Mouse (Mus musculus) ES-E14 (cell line): Measurements from ENCODE around the gene Selenon. TPM values are rescaled to one million over a fixed set of nuclear protein-coding genes. Genes with fewer than 3 reads are reported as not detected.

Experiments used
- DNase-seq: peaks from one replicate; pipeline ENCODE4 v3.0.0-alpha.2; 2013; ENCODE audit warnings: low read depth, low spot score
- H3K27ac ChIP-seq: 2 replicates; pipeline ENCODE4 v1.5.1; 2012; ENCODE audit warnings: low read depth, mild to moderate bottlenecking, low read length, moderate library complexity, mixed read lengths; ENCODE audit not compliant: poor library complexity, insufficient read depth, severe bottlenecking
- H3K36me3 ChIP-seq: 2 replicates; pipeline ENCODE4 v1.6.1; 2012; ENCODE audit warnings: mild to moderate bottlenecking, low read length, moderate library complexity, mixed read lengths; ENCODE audit not compliant: control insufficient read depth, poor library complexity, insufficient read depth, severe bottlenecking
- H3K4me1 ChIP-seq, 2 experiments: fragments of 150-350 bp in 1 of 2; sonication (generic) in 1 of 2; 2 replicates each; pipeline ENCODE4 v1.6.1; 2012; ENCODE audit warnings: low read length in 2 of 2, mild to moderate bottlenecking in 1 of 2, mixed read lengths in 1 of 2; ENCODE audit not compliant: control insufficient read depth in 2 of 2, insufficient read depth in 2 of 2, poor library complexity in 1 of 2
- H3K4me3 ChIP-seq, 2 experiments: fragments of 150-350 bp in 1 of 2; sonication (generic) in 1 of 2; 2 replicates each; pipeline ENCODE4 v1.5.1; 2012; ENCODE audit warnings: low read length in 2 of 2, low read depth in 1 of 2, mild to moderate bottlenecking in 1 of 2, mixed read lengths in 1 of 2; ENCODE audit not compliant: insufficient read depth in 1 of 2, poor library complexity in 1 of 2, severe bottlenecking in 1 of 2
- H3K9ac ChIP-seq: 2 replicates; pipeline ENCODE4 v1.6.1; 2012; ENCODE audit warnings: low read depth, mild to moderate bottlenecking, low read length, mixed read lengths; ENCODE audit not compliant: poor library complexity, insufficient read depth, severe bottlenecking
- H3K9me3 ChIP-seq: fragments of 150-350 bp; sonication (generic); 2 replicates; pipeline ENCODE4 v1.6.1; 2012; ENCODE audit warnings: low read depth, mild to moderate bottlenecking, low read length; ENCODE audit not compliant: control insufficient read depth, insufficient read depth
- CHD2 ChIP-seq: IDR thresholded peaks from 2 replicates; pipeline ENCODE4 v1.6.1; 2014; ENCODE audit warnings: mild to moderate bottlenecking, low read depth, low read length, inconsistent platforms
- HCFC1 ChIP-seq: IDR thresholded peaks from 2 replicates; pipeline ENCODE4 v1.6.1; 2012; ENCODE audit warnings: low read length, inconsistent platforms, borderline replicate concordance; ENCODE audit not compliant: insufficient read depth
- MAFK ChIP-seq: IDR thresholded peaks from 2 replicates; pipeline ENCODE4 v1.6.1; 2014; ENCODE audit warnings: mild to moderate bottlenecking, low read depth, low read length, inconsistent platforms; ENCODE audit not compliant: insufficient read depth
- ZC3H11A ChIP-seq: IDR thresholded peaks from 2 replicates; pipeline ENCODE4 v1.6.1; 2012; ENCODE audit warnings: low read depth, mild to moderate bottlenecking, inconsistent platforms, low read length, borderline replicate concordance
- ZNF384 ChIP-seq: IDR thresholded peaks from 2 replicates; pipeline ENCODE4 v1.6.1; 2012; ENCODE audit warnings: low read depth, low read length, inconsistent platforms
- in situ Hi-C, 2 experiments: fragments of 600-800 bp; cut with MboI; formaldehyde crosslinking; loops; one replicate each; pipeline ENCODE4 v1.15.1; 2025; ENCODE audit warnings: low sequenced_read_pairs in 2 of 2, inconsistent platforms in 1 of 2; ENCODE audit not compliant: unreplicated experiment in 2 of 2
- total RNA-seq: library from RNA; depleted of rRNA; stranded (reverse); fragments of 300-350 nt; gene quantifications from 2 replicates; pipeline ENCODE4 v1.2.3, GENCODE M21; 2012

The Selenon gene
- total RNA-seq, 1 experiment: 8.3 TPM

DNA sequence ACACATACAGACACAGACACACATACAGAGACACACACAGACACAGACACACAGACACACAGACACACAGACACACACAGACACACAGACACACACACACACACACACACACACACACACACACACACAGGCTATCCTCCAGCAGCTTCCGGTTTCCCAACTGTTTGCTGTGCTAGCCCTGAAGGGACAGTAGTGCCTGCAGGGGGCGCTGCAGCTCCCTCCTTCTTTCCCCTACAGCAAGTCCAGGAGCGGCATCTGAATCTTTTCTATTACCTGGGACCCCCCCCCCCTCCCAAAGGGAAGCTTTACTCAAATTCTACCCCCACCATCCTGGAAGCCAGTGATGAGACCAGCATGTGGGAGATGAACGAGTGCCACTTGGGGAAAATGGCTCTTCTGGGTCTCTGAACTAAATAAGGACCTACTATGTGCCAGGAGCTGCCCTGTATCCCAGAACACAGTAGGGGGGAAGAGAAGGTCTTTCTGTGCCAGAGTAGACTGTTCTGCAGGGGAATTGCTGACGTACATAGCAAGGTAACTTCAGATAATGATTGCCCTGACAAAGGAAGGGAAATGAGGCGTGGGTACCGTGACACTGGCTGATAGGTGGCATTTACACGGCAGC lies 4.1 kb upstream of the Selenon start:
- DNase-seq: peak; percentile 34
- no peak overlapping the region for H3K4me3 ChIP-seq
- no peak overlapping the region for H3K9ac ChIP-seq
- peaks cover 0 to 3% of the 10 kb centered on the region in 2 experiments; a peak in 1 of 4 replicates for H3K4me1 ChIP-seq
- H3K9me3 ChIP-seq: no peaks in the 10 kb centered on the region
- no peaks in the 10 kb centered on the region for H3K36me3 ChIP-seq
- TF ChIP-seq HCFC1 (no peak), ZNF384 (no peak), CHD2 (no peak), MAFK (no peak), ZC3H11A (no peak)
- no peak overlapping the region for H3K27ac ChIP-seq
- in situ Hi-C loops: no loop called here

DNA sequence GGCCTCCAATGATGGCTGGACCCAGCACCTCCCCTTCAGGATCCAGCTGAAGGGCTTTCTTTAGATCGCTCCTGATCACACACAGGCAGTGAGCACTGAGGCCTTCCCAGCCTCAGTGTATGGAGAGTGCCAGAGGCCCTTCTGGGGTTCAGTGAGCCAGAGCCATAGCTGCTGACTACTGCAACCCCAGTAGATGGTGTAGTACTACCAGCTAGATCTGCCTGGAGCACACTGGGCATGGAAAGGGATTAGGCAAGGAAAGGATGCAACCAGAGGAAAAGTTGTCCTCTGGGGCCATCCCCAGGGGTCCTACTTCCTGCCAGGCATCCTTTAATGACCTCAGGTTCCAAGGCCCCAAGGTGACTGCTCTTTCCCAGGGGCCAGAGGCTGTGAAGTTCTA lies 1.7 kb upstream of the Selenon start:
- H3K36me3 ChIP-seq: no peaks in the 10 kb centered on the region
- no peak overlapping the region for H3K9ac ChIP-seq
- in situ Hi-C loops: no loop called here
- H3K4me3 ChIP-seq: no peak overlapping the region
- TF ChIP-seq ZC3H11A: no peak
- no peak for TF ChIP-seq CHD2
- TF ChIP-seq HCFC1: no peak
- TF ChIP-seq MAFK: no peak
- TF ChIP-seq ZNF384: no peak
- H3K4me1 ChIP-seq: peaks cover 0 to 3% of the 10 kb centered on the region in 2 experiments; a peak in 1 of 4 replicates
- H3K27ac ChIP-seq: no peak overlapping the region
- DNase-seq: no peak
- H3K9me3 ChIP-seq: no peaks in the 10 kb centered on the region

DNA sequence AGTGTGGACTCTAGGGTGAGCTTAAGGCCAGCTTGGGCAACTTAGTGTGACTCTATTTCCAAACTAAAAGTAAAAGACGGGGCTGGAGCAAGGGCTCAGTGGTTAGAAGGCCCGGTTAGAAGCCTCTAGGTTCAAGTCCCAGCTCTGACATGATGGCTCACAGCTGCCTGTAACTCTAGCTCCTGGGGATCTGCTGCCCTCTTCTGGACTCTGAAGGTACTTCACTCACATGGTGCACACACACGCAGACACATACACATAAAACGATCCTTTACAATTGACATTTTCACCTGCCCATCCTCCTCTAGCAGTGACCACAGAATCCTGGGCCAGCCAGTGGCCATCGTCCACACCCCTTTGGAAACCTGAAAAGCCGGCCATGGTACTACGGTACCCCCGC lies 2.1 kb downstream of the Selenon start:
- DNase-seq: no peak
- in situ Hi-C loops: loop anchor here in 1 of 2 experiments (10.0 kb wide), 1 partner anchor 245 kb away; no protein-coding TSS in a partner anchor
- no peak for TF ChIP-seq HCFC1

DNA sequence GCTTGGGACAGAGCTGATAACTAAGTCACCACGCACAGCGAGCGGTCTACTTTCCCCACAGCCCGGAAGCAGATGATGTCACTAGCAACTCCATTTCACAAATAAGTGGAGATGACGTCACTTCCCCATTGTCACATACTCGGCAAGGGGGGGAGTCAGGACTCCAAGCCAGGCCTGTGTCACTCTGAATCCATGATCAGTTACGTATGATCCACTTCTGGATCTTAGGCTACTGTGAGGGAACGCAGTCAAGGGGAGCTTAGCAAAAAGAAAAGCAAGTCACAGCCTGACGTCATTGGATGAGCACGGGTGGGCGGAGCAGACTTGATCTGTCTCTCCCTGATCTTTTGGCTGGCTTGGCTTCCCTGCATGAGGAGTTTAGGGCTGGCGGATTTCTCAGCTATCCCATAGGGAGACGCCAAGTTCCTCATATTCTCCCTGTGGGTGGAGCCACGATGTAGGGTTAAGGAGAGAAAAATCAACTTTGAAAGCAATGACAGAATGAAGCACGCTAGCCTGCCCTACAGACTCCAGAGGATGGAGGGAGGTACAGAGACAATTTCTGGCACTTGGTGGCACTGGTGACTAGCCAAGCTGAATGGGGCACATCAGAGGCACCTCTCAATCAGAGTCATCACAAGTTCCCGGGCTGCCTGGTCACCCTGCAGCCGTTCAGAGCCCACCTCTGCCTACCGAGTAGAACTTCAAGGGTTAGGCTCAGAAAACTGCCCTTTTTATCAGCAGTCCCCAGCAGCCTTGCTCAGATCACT lies 3.6 kb downstream of the Selenon start:
- H3K27ac ChIP-seq: no peak overlapping the region
- no peak overlapping the region for H3K9ac ChIP-seq
- H3K36me3 ChIP-seq: no peaks in the 10 kb centered on the region
- H3K4me1 ChIP-seq: peaks cover 0 to 2% of the 10 kb centered on the region in 2 experiments; a peak in 1 of 4 replicates
- DNase-seq: no peak
- TF ChIP-seq MAFK (no peak), ZC3H11A (no peak), HCFC1 (no peak), CHD2 (no peak)
- no peaks in the 10 kb centered on the region for H3K9me3 ChIP-seq
- in situ Hi-C loops: loop anchor here in 1 of 2 experiments (10.0 kb wide), 1 partner anchor 246 kb away; no protein-coding TSS in a partner anchor
- H3K4me3 ChIP-seq: no peak overlapping the region

More for the DNA sequence above, 2.1 kb downstream of the Selenon start:
- H3K9ac ChIP-seq: no peak overlapping the region
- no peaks in the 10 kb centered on the region for H3K9me3 ChIP-seq
- H3K36me3 ChIP-seq: no peaks in the 10 kb centered on the region
- H3K4me3 ChIP-seq: no peak overlapping the region
- H3K27ac ChIP-seq: no peak overlapping the region
- H3K4me1 ChIP-seq: peaks cover 0 to 2% of the 10 kb centered on the region in 2 experiments; a peak in 1 of 4 replicates
